Mouse (Mus musculus): ENCODE results near the gene Ilf3. TPM values are rescaled to one million over a fixed set of nuclear protein-coding genes. Genes with fewer than 3 reads are reported as not detected.
A peak's percentile ranks its signal among the peaks of the same experiment; 100 is the strongest.

Gene Ilf3
- total RNA-seq, 1 experiment from 2014 or later = 95.9 TPM

DNA sequence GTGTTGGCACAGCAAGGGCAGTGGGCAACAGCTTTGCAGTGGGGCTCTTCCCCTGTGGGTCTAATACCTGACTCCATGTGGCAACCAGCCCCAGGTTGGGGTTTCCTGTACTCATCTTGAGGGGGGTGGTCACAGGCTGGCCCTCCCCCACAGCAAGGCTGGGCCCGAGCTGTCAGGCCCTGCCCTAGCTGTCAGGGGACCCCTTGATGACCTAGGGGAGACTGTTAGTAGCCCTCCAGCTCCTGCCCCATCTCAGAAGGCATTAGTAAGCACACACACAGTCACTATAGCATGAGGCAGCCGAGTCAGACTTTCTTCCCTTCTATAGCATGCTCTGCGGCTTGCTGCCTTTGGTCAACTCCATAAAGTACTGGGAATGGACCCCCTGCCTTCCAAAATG is 28.0 kb downstream of the Ilf3 start:
- no peak for ATAC-seq (replicated peaks; ENCODE audit: low read depth, poor library complexity, severe bottlenecking)

DNA sequence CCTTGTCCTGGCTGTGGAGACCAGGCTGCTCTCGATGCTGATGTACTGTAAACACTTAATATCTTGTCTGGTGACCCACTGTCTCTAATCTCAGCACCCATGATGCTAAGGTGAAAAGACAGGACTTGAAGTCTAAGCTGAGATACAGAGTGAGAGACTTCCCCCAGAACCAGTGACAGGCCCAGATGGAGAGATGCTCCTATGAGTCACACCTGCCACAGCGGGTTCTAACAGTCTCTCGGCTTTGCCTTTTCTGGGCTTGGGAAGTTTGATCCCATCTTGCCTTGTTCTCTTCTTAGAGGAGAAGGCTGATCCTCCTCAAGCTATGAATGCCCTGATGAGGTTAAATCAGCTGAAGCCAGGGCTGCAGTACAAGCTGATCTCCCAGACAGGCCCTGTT is 29.5 kb downstream of the Ilf3 start:
- no peak for ATAC-seq (replicated peaks; ENCODE audit: low read depth, poor library complexity, severe bottlenecking)

DNA sequence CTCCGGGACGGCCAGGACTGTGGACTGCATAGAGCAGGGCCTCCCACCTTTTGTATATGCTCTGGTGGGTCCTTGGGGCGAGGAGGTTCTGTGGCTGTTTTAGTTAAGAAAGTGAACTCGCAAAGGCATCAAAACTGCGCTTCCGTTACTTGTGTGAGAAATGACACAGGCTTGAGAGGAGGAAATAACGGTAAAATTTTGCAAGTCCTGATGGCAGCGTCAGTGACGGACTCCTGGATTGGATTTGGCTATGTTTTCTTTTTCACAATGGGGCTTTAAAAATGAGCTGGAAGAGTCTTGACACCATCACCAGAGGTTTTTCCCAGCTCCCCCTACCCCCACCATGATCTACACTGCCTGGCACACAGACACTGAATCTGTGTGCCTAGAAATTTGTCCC is 33.4 kb downstream of the Ilf3 start:
- no peak for ATAC-seq (replicated peaks; ENCODE audit: low read depth, poor library complexity, severe bottlenecking)

DNA sequence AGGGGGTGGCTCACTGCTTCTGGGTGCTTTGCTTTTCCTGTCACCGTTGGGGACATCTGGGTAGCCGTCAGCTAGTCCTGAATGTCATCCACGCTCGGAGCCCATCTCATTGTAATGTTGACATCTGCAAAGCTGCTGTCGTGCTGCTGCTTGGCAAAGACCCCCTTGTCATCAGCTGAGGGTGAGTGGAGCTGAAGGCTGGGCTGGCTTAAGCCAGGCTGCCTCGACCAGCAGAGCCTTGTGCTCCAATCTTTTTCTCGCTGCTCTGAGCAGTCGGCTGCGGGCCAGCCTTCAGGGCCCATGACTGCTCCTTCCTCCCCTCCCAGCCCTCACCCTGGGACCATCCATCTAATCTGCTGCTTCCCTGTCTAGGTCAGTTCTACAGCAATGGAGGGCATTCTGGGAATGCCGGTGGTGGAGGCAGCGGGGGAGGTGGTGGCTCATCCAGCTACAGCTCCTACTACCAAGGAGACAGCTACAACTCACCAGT is 35.1 kb downstream of the Ilf3 start:
- no peak for ATAC-seq (replicated peaks; ENCODE audit: low read depth, poor library complexity, severe bottlenecking)

DNA sequence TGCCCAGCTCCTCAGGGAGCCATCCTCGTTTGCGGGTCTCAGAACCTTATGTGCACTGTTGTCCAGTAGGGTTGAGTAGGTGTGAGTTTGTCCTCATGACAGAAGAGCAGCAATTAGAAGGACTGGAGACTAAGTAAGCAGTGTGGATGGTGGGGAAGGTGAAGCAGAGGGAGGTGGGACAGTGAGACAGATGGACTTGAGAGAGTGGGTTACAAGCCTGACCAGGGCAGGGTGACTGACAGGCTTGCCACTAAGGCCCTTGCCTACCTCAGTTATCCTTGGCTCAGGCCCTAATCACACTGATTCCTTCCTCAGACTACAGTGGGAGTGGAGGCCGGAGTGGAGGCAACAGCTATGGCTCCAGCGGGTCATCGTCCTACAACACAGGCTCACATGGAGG is 36.1 kb downstream of the Ilf3 start:
- no peak for ATAC-seq (replicated peaks; ENCODE audit: low read depth, poor library complexity, severe bottlenecking)

DNA sequence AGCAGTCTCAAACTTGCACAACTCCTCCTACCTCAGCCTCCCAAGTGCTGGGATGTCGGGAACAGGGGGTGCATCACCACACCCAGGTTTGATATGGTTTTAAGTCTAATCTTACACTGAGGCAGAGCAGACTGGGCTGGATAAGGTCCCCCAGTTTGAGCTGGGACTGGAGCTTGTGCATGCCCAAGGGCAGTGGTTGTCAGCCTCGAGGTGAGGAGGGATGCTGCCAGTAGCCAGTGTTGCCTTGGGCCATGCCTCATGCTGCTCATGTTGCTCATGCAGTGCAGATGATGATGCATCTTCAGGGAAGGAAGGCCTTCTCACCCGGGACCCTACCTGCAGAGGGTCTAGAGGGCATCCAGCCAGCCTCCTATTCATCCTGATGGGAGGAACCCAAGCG is 37.9 kb downstream of the Ilf3 start:
- no peak for ATAC-seq (replicated peaks; ENCODE audit: low read depth, poor library complexity, severe bottlenecking)

DNA sequence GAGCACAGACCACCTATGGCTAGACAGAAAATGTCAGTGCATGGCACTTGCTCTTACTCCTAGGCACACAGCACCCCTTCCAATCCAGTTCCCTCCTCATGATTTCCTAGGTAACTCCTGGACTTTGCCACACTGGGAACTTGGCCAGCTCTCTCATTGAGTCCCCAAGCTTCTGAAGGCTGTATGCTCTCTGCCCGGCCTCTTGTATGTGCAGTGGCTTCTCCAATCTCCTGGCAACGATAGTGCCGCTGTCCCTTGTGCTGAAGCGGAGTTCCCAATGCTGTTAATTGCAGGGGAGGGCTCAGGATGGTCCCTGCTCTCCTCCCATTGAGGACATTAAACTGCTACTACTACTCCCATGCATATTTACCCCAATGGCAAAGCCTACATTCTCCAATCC is 40.3 kb downstream of the Ilf3 start:
- ATAC-seq (replicated peaks; ENCODE audit: low read depth, poor library complexity, severe bottlenecking) = no peak

DNA sequence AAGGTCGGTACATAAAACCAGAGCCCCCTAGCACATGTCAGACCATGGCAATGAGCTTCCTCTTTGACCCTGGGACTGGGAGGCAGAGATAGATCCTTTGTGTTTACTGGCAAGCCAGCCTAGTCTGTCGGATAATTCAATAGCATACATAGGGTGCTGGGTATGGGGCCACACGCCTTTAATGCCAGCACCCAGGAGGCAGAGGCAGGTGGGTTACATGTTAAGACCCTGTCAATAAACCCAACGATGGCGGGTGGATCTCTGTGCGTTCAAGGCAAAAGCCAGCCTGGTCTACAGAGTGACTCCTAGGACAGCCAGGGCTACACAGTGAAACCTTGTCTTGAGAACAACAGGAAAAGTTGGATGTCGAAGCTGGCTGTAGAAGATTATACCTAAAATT is 41.0 kb downstream of the Ilf3 start:
- ATAC-seq (replicated peaks; ENCODE audit: low read depth, poor library complexity, severe bottlenecking) = no peak

DNA sequence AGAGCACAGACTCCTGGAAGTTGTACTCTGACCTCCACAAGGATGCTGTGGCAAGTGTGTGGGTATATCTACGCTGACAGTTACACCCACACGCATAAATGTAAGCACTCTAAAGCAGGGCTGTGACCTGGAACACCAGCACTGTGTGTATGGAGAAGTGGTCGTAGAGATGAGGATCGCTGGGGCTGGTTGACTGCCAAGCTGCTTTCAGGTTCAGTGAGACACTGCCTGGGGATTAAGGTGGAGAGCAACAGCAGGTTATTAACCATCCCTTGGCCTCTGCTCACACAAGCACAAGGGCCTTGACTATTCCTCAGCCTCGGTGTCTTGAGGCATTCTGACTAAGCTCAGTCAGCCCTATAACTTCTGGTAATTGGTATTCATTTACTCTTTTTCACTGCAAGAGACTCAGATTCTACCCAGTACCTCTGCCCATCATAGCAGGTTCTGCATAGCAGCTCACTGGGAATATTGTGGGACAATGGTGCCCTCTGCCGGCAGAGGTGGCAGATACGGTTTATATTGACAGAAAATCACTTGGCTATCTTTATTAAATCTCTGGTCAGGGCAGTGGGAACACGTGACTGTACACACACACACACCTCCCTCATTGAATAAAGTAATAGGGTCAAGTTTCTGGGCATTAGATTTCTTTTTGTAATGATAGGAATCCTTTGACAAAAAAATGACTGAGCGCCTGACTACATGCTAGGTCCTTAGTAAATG is 42.1 kb downstream of the Ilf3 start:
- ATAC-seq (replicated peaks; ENCODE audit: low read depth, poor library complexity, severe bottlenecking) = peak; percentile 54

DNA sequence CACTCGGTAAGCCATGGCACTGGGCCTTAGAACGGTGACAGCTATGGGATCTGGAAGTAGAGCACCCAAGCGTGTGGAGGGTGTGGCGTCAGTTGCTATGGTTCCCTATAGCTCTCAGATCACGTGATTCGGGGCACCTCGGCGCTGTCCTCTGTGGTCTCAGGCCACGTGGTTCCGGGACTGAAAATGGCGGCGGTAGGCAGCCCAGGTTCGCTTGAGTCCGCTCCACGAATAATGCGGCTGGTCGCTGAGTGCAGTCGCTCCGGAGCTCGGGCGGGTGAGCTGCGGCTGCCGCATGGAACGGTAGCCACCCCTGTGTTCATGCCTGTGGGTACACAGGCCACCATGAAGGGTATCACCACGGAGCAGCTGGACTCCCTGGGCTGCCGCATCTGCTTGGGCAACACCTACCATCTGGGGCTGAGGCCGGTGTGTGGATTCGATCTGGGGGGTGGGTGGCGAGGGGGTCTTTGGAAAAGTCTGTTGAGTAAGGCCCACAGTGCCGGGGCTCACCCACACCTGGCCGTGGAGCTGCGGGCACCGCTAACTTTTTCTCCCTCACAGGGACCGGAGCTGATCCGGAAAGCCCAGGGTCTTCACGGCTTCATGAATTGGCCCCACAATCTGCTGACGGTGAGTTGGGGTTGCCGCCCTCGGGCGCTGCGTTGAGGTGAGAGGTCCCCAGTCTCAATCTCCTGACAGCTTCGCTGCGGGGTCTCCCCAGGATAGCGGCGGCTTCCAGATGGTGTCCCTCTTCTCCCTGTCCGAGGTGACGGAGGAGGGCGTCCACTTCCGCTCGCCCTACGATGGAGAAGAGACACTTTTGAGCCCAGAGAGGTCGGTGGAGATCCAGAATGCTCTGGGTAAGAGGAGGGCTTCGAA is 44.2 kb downstream of the Ilf3 start, which contains the start of gene Qtrt1:
Qtrt1 (plus strand) TSS at position 169 of the 882 bp plus-strand sequence.
- ATAC-seq (replicated peaks; ENCODE audit: low read depth, poor library complexity, severe bottlenecking) = peak; percentile 89

DNA sequence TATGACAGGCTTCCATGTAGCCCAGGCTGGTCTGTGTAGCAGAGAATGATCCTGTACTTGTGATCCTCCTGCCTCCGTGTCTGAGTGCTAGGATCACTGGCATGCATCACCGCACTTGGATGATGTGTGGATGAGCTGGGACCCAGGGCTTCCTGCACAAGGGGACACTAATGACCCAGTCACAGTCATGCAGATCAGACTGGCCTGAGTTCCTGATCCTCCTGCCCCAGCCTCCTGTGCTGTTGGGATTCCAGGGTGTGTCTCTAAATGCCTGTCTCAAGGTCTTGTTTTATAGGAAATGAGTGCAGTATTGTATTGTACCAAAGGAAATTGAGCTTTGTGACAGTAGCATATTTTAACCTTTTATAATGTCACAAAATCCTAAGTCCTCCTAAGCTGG is 50.2 kb downstream of the Ilf3 start:
- no peak for ATAC-seq (replicated peaks; ENCODE audit: low read depth, poor library complexity, severe bottlenecking)

DNA sequence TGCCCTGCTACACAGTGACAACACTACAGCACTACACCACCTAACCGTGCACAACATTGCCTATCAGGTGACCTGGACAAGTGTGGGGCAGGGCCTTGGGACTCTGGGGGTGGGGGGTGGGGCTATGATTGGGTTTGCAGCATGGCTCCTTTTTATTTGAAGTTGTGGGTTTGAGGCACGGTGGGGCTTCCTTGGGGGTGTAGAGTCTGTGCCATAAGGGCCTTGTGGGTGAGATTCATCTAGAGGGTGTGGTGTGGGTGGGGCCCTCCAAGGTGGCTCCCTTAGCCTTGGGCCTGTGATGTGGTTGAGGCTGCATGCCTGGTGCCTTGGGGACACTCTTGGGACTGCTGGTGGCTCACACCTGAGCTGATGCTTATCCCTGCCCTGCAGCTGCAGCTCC is 52.0 kb downstream of the Ilf3 start:
- ATAC-seq (replicated peaks; ENCODE audit: low read depth, poor library complexity, severe bottlenecking) = no peak

DNA sequence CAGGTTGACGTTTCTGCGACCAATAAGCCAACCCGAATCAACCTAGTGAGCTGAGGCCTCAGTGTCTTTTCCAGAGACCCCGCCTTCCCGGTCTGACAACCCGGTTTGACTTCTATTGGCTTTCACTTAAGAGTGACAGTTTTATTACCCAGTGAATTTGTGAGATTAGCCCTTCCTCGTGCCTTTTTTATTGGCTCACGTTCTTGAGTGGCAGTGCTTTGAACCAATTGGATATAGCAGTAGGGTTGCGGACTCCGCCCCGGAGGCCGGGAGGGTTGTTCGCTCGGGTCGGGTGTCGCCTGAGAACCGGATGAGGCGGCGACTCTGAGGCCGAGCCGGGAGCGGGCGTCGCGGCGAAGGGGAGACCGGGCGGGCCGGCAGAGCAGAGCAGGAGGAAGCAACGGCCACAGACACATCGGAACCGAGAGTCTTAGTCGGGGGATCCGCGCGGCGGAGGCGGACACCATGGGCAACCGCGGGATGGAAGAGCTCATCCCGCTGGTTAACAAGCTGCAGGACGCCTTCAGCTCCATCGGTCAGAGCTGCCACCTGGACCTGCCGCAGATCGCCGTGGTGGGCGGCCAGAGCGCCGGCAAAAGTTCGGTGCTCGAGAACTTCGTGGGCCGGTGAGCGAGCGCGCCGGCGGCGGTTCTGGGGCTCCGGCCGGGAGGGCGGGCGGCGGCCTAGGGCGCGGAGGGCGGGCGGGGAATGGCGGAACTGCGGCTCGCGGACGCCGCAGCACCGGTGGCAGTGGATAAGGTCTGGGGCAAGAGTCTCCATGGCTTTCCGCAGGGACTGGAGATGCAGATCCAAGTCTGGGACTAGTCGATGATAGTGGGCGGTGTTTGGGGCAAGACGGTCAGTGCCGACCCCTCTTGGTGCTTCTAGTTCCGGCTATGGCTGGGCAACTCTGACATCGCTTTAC is 57.2 kb downstream of the Ilf3 start, which contains the start of gene Dnm2:
Dnm2 (plus strand) TSS at position 278 of the 925 bp plus-strand sequence.
- ATAC-seq (replicated peaks; ENCODE audit: low read depth, poor library complexity, severe bottlenecking) = peak; percentile 95

DNA sequence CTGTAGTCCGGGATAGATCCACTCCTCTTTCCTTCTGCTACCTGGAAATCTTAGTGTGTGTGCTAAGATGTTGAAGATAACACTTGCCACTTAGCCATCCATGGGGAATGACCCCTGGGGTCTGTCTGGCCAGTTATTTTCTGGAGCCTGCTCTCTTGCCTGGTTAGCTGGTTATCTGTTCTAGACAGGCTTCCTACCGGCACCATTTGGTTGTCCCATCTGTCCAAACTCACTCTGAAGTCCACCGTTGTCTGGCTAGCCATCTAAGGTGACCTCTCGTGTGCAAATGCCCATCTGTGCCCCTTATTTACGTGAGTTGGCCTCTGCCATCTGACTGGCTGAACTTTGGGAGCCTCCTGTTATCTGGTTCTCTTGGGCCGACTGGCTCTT is 57.9 kb downstream of the Ilf3 start:
- no peak for ATAC-seq (replicated peaks; ENCODE audit: low read depth, poor library complexity, severe bottlenecking)

DNA sequence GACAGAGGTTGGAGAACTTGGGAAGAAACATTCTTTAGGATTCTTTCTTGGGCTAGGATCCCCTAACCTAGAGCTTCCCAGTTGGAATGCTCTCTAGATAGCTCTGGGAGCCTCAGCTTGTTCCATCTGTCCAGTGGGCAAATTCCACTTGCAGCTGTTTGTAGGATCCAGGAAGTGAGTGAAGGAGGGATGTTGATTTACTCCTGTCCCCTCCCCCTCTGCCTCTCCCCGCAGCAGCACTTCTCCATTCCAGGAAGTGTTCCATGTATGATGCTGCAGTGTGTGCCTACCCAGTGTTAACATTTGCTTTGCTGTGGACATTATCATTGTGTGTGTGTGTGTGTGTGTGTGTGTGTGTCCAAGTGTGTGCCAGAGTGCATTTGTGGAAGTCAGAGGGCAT is 58.3 kb downstream of the Ilf3 start:
- ATAC-seq (replicated peaks; ENCODE audit: low read depth, poor library complexity, severe bottlenecking) = no peak

DNA sequence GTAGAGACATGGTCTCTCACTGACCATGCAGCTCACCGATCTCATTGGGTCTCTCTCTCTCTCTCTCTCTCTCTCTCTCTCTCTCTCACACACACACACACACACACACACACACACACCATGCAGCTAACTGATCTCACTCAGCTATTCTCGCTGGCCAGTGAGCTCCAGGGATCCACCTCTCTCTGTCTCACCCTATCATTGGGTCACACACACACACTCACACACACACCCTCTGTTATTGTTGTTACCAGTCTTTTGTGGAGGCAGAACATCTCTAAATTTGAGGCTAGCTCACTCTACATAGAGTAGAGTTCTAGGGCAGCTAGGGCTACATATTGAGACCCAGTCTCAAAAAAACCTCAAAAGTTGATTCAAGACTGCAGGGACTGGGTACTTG is 58.9 kb downstream of the Ilf3 start:
- ATAC-seq (replicated peaks; ENCODE audit: low read depth, poor library complexity, severe bottlenecking) = no peak

DNA sequence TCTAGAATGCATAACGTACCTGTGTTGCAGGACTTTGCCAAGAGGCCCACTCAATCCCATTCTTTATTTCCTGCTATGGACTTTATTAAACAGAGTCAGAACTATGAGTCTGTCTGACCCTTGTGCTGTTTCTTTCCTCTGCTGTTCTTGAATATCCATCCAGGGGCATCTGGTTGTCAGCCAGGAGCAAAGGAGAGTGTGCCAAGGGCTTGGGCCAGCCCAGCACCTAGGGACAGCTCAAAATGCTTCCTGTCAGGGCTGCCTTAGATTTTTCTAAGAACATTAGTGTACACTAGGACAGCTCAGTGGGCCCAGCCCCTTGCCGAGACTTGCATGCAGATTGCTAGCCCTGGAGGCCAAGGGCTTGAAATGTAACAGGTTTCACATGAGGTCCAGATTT is 60.1 kb downstream of the Ilf3 start:
- ATAC-seq (replicated peaks; ENCODE audit: low read depth, poor library complexity, severe bottlenecking) = no peak

DNA sequence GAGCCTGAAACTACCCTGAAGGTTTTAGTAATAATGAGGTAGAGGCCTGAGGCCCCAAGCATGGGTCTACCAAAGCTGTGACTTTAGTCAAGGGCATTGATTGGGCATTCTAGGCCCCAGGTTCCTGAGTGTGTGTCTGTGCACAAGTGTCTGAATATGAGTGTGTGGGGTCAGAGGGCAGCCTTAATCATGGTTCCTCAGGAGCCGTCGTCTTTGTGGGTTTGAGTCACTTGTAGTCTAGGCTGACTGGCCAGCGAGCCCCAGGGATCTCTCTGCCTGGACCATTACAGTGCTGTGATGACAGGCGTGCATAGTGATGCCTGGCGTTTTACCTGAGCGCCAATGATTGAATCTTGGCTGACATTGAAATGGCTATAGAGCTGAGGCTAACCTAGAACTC is 60.5 kb downstream of the Ilf3 start:
- ATAC-seq (replicated peaks; ENCODE audit: low read depth, poor library complexity, severe bottlenecking) = no peak

DNA sequence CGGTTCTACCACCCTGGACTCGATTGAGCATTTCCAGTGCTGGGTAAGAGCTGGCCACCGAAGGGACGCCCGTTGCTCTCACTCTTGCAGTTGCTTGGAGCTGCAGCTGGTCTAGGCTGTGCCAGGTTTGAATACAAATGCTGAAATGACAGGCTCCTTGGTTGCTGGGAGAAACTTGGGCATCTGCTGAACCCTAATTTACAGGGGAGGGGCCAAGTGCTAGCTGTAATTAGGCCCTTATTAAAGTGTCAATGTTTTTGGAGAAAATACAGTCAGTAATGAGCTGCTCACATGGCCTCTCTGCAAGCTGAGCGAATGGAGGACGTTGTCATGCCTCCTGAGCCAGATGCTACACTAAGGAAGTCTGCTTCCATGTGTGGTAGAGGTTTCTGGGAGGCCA is 63.1 kb downstream of the Ilf3 start:
- ATAC-seq (replicated peaks; ENCODE audit: low read depth, poor library complexity, severe bottlenecking) = no peak

DNA sequence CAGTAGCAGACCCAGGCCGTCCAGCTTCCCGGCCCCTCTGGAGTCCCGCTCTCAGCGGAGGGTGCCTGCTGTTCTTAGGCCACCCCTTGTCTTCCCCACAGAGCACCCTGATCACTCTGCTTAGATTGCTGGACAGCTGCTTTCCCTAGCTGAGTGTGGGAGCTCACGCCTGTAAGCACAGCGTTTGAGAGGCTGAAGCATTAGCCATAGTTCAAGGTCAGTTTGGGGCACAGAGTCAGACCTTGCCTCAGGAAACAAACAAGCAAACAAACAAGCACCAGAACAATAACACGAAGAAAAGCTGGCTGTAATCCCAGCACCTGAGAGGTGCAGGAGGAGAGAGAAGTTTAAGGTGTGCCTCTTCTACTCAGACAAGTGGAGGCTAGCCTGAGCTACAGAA is 64.4 kb downstream of the Ilf3 start:
- ATAC-seq (replicated peaks; ENCODE audit: low read depth, poor library complexity, severe bottlenecking) = no peak
